Mouse (Mus musculus): Measurements from ENCODE around the gene Nup62. TPM values are rescaled to one million over a fixed set of nuclear protein-coding genes. Genes with fewer than 3 reads are reported as not detected.
A peak's percentile ranks its signal among the peaks of the same experiment; 100 is the strongest.

Nup62 gene
- polyA plus RNA-seq, 1 experiment = 6.9 TPM

- peaks cover 85% of the 10 kb centered on the region for H3K4me1 ChIP-seq (ENCODE audit: control insufficient read depth)
- TF ChIP-seq TAL1 (IDR thresholded peaks at IDR 0.05; ENCODE audit: low read length) (no peak), GATA1 (IDR thresholded peaks at IDR 0.05; ENCODE audit: low read length) (no peak)
- H3K9me3 ChIP-seq (ENCODE audit: control insufficient read depth, low read length) = no peaks in the 10 kb centered on the region
- peak overlapping the region; percentile 76 for H3K4me3 ChIP-seq (replicated peaks)
- H3K36me3 ChIP-seq (ENCODE audit: control insufficient read depth) = peaks cover 45% of the 10 kb centered on the region
- no peaks in the 10 kb centered on the region for H3K27me3 ChIP-seq (ENCODE audit: control insufficient read depth)
These were observed 35.1 kb downstream of the Nup62 start for GRCm38 (mm10) chr7:44850789-44851624.

- Histone ChIP-seq H3K27me3 (ENCODE audit: control insufficient read depth) (no peaks in the 10 kb centered on the region), H3K4me3 (replicated peaks) (peak overlapping the region; percentile 76), H3K4me1 (ENCODE audit: control insufficient read depth) (peaks cover 90% of the 10 kb centered on the region), H3K9me3 (ENCODE audit: control insufficient read depth, low read length) (no peaks in the 10 kb centered on the region), H3K36me3 (ENCODE audit: control insufficient read depth) (peaks cover 37% of the 10 kb centered on the region)
- TF ChIP-seq GATA1 (IDR thresholded peaks at IDR 0.05; ENCODE audit: low read length) = no peak
- TF ChIP-seq TAL1 (IDR thresholded peaks at IDR 0.05; ENCODE audit: low read length) = no peak
These were observed 35.8 kb downstream of the Nup62 start for GRCm38 (mm10) chr7:44851625-44852234.

- H3K36me3 ChIP-seq (ENCODE audit: control insufficient read depth) = peaks cover 33% of the 10 kb centered on the region
- H3K4me1 ChIP-seq (ENCODE audit: control insufficient read depth) = peaks cover 93% of the 10 kb centered on the region
- no peaks in the 10 kb centered on the region for H3K9me3 ChIP-seq (ENCODE audit: control insufficient read depth, low read length)
- TF ChIP-seq TAL1 (IDR thresholded peaks at IDR 0.05; ENCODE audit: low read length) = no peak
- no peak for TF ChIP-seq GATA1 (IDR thresholded peaks at IDR 0.05; ENCODE audit: low read length)
- no peaks in the 10 kb centered on the region for H3K27me3 ChIP-seq (ENCODE audit: control insufficient read depth)
- peak overlapping the region; percentile 29 for H3K4me3 ChIP-seq (replicated peaks)
These were observed 36.6 kb downstream of the Nup62 start for GRCm38 (mm10) chr7:44852259-44853027.

- H3K36me3 ChIP-seq (ENCODE audit: control insufficient read depth) = peaks cover 30% of the 10 kb centered on the region
- H3K4me1 ChIP-seq (ENCODE audit: control insufficient read depth) = peaks cover 93% of the 10 kb centered on the region
- H3K27me3 ChIP-seq (ENCODE audit: control insufficient read depth) = no peaks in the 10 kb centered on the region
- TF ChIP-seq TAL1 (IDR thresholded peaks at IDR 0.05; ENCODE audit: low read length) = no peak
- no peak for TF ChIP-seq GATA1 (IDR thresholded peaks at IDR 0.05; ENCODE audit: low read length)
- H3K4me3 ChIP-seq (replicated peaks) = peak overlapping the region; percentile 73
- H3K9me3 ChIP-seq (ENCODE audit: control insufficient read depth, low read length) = no peaks in the 10 kb centered on the region
These were observed 37.2 kb downstream of the Nup62 start for GRCm38 (mm10) chr7:44853065-44853464.

- peaks cover 95% of the 10 kb centered on the region for H3K4me1 ChIP-seq (ENCODE audit: control insufficient read depth)
- no peaks in the 10 kb centered on the region for H3K27me3 ChIP-seq (ENCODE audit: control insufficient read depth)
- no peak for TF ChIP-seq TAL1 (IDR thresholded peaks at IDR 0.05; ENCODE audit: low read length)
- no peak for TF ChIP-seq GATA1 (IDR thresholded peaks at IDR 0.05; ENCODE audit: low read length)
- peak overlapping the region; percentile 73 for H3K4me3 ChIP-seq (replicated peaks)
- peaks cover 35% of the 10 kb centered on the region for H3K36me3 ChIP-seq (ENCODE audit: control insufficient read depth)
- no peaks in the 10 kb centered on the region for H3K9me3 ChIP-seq (ENCODE audit: control insufficient read depth, low read length)
These were observed 37.9 kb downstream of the Nup62 start for GRCm38 (mm10) chr7:44853596-44854355.

GRCm38 (mm10) chr7:44854356-44855031 is 38.6 kb downstream of the Nup62 start:
- H3K36me3 ChIP-seq (ENCODE audit: control insufficient read depth) = peaks cover 40% of the 10 kb centered on the region
- peaks cover 97% of the 10 kb centered on the region for H3K4me1 ChIP-seq (ENCODE audit: control insufficient read depth)

GRCm38 (mm10) chr7:44855036-44855435 is 39.1 kb downstream of the Nup62 start:
- peaks cover 98% of the 10 kb centered on the region for H3K4me1 ChIP-seq (ENCODE audit: control insufficient read depth)
- H3K27me3 ChIP-seq (ENCODE audit: control insufficient read depth) = no peaks in the 10 kb centered on the region
- TF ChIP-seq TAL1 (IDR thresholded peaks at IDR 0.05; ENCODE audit: low read length) (no peak), GATA1 (IDR thresholded peaks at IDR 0.05; ENCODE audit: low read length) (no peak)
- peaks cover 46% of the 10 kb centered on the region for H3K36me3 ChIP-seq (ENCODE audit: control insufficient read depth)
- H3K9me3 ChIP-seq (ENCODE audit: control insufficient read depth, low read length) = no peaks in the 10 kb centered on the region
- H3K4me3 ChIP-seq (replicated peaks) = peak overlapping the region; percentile 73

More at GRCm38 (mm10) chr7:44854356-44855031, 38.6 kb downstream of the Nup62 start:
- no peaks in the 10 kb centered on the region for H3K9me3 ChIP-seq (ENCODE audit: control insufficient read depth, low read length)
- no peaks in the 10 kb centered on the region for H3K27me3 ChIP-seq (ENCODE audit: control insufficient read depth)
- TF ChIP-seq TAL1 (IDR thresholded peaks at IDR 0.05; ENCODE audit: low read length) = no peak
- no peak for TF ChIP-seq GATA1 (IDR thresholded peaks at IDR 0.05; ENCODE audit: low read length)
- peak overlapping the region; percentile 73 for H3K4me3 ChIP-seq (replicated peaks)
